In the genomic region with DNA sequence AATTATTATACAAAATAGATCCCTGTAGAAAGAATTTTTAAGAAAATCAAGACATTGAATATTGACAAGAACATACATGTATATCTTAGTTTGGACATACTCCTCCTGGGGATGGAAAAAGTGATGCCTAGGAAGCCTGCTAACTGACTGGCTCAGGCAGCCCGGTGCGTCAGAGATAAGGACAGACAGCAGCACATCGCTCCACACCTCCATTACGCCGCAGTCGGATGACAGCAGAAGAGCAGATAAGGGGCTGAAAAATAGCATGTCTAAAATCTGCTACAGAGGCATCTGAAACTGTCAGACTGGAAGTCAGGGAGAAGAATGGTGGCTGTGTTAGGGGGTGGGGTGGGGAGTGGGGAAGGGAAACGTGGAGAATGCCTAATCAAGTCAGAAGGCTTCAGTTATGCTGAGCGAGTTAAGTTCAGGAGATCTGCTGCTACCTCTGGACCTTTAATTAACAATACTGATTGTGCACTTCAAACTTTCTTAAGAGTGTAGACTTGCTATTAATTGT, we compare ENCODE assay signal across 18 mouse cellular contexts. TPM values are rescaled to one million over a fixed set of nuclear protein-coding genes. Genes with fewer than 3 reads are reported as not detected.
DNase-seq lines count a peak whose midpoint lies in the region; ATAC-seq and TF ChIP-seq lines count a peak whose summit lies in the region.
"Had no signal": no experiment of that assay in that cellular context is flagged by ENCODE, and none has a peak within 500 bp of the region (broad histone marks: within the 10 kb centered on the region; RNA-seq: fewer than 3 reads in every experiment).

No protein-coding gene starts in this region.

- ATAC-seq in midbrain, embryonic 13.5 days: 0 out of 2 replicates have a peak, but pooled peaks have one; percentile 24
- ATAC-seq in midbrain, postnatal 0 days (ENCODE audit: low FRiP score): no peak
- peak; percentile 96 for ATAC-seq in erythroid progenitor cell, adult 5-6 weeks (replicated peaks; ENCODE audit: low FRiP score, poor library complexity, severe bottlenecking)
- ATAC-seq in liver, embryonic 16.5 days (ENCODE audit: low read depth): peak; percentile 90
- ATAC-seq: inflammation-experienced regulatory T-cells, adult 6 months had no signal

- H3K36me3 ChIP-seq in midbrain, embryonic 13.5 days: no peaks in the 10 kb centered on the region
- peaks cover 6% of the 10 kb centered on the region; the same call in 1 of the 2 replicates for H3K36me3 ChIP-seq in midbrain, postnatal 0 days (ENCODE audit: insufficient read depth, low read length)
- no peaks in the 10 kb centered on the region for H3K36me3 ChIP-seq in liver, embryonic 16.5 days (ENCODE audit: control insufficient read depth, insufficient read depth)
- H3K36me3 ChIP-seq: midbrain, embryonic 12.5 days had no signal

- WGBS in midbrain, embryonic 13.5 days: 73% methylated on average over 8 of the region's 8 CpGs
- 65% methylated on average over 8 of the region's 8 CpGs for WGBS in midbrain, postnatal 0 days
- 25% methylated on average over 8 of the region's 8 CpGs for WGBS in liver, embryonic 16.5 days (ENCODE audit: insufficient replicate concordance)

- H3K4me2 ChIP-seq in midbrain, embryonic 13.5 days (replicated peaks): no peak overlapping the region
- H3K4me2 ChIP-seq in midbrain, postnatal 0 days (ENCODE audit: low read depth, low read length, poor library complexity, severe bottlenecking): no peak overlapping the region
- peak overlapping the region; percentile 33; the same call in 1 of the 2 replicates for H3K4me2 ChIP-seq in liver, embryonic 16.5 days (ENCODE audit: low read depth, low read length)
- H3K4me2 ChIP-seq: midbrain, embryonic 12.5 days; neural tube, embryonic 13.5 days had no signal

- H3K4me3 ChIP-seq in midbrain, embryonic 13.5 days (replicated peaks): no peak overlapping the region
- no peak overlapping the region for H3K4me3 ChIP-seq in midbrain, postnatal 0 days (ENCODE audit: low read depth, low read length)
- H3K4me3 ChIP-seq in liver, embryonic 16.5 days (ENCODE audit: low read depth, low read length): no peak overlapping the region
- H3K4me3 ChIP-seq: midbrain, embryonic 12.5 days; neural tube, embryonic 13.5 days had no signal

- H3K27me3 ChIP-seq in midbrain, embryonic 13.5 days: no peaks in the 10 kb centered on the region
- H3K27me3 ChIP-seq in midbrain, postnatal 0 days (ENCODE audit: insufficient read depth, low read length): no peaks in the 10 kb centered on the region
- H3K27me3 ChIP-seq in liver, embryonic 16.5 days (ENCODE audit: control insufficient read depth, insufficient read depth, low read depth, low read length): no peaks in the 10 kb centered on the region
- H3K27me3 ChIP-seq: midbrain, embryonic 12.5 days; neural tube, embryonic 13.5 days had no signal

- peak; percentile 21 to 35 for DNase-seq in heart, adult 18-20 months
- no peak for DNase-seq in heart, postnatal 4 days
- DNase-seq in midbrain, postnatal 0 days (ENCODE audit: low spot score): no peak
- DNase-seq in cerebellum, adult 11-12 months: no peak
- no peak for DNase-seq in gastrocnemius, postnatal 14 days
- DNase-seq: adrenal gland, postnatal 36 days; cerebellum, adult 2 months; layer of hippocampus, adult 9-11 months; left cerebral cortex, postnatal 4 days; retina, postnatal 1 day; thymus, adult 2 months had no signal

- intact Hi-C loops in gastrocnemius, postnatal 14 days (cut with DNase I; ENCODE audit: low total_unique reads): no loop called here

- no peak overlapping the region for H3K27ac ChIP-seq in midbrain, embryonic 13.5 days
- no peak overlapping the region for H3K27ac ChIP-seq in midbrain, postnatal 0 days (ENCODE audit: low read depth, low read length)
- H3K27ac ChIP-seq in liver, embryonic 16.5 days (ENCODE audit: low read length): no peak overlapping the region
- H3K27ac ChIP-seq: kidney, postnatal 0 days; midbrain, embryonic 12.5 days; neural tube, embryonic 13.5 days had no signal

- no peaks in the 10 kb centered on the region for H3K9me3 ChIP-seq in midbrain, embryonic 13.5 days
- no peaks in the 10 kb centered on the region for H3K9me3 ChIP-seq in midbrain, postnatal 0 days (ENCODE audit: low read length)
- no peaks in the 10 kb centered on the region for H3K9me3 ChIP-seq in liver, embryonic 16.5 days (replicated peaks; ENCODE audit: control insufficient read depth, low read length)
- H3K9me3 ChIP-seq: midbrain, embryonic 12.5 days; neural tube, embryonic 13.5 days had no signal

- H3K9ac ChIP-seq in midbrain, embryonic 13.5 days (replicated peaks): no peak overlapping the region
- no peak overlapping the region for H3K9ac ChIP-seq in midbrain, postnatal 0 days (replicated peaks; ENCODE audit: low read length, poor library complexity, severe bottlenecking)
- H3K9ac ChIP-seq in liver, embryonic 16.5 days (ENCODE audit: low read depth, low read length): no peak overlapping the region
- H3K9ac ChIP-seq: midbrain, embryonic 12.5 days; neural tube, embryonic 13.5 days had no signal

- no peaks in the 10 kb centered on the region for H3K4me1 ChIP-seq in midbrain, embryonic 13.5 days (replicated peaks)
- H3K4me1 ChIP-seq in midbrain, postnatal 0 days (ENCODE audit: insufficient read depth, low read length): no peaks in the 10 kb centered on the region
- H3K4me1 ChIP-seq in liver, embryonic 16.5 days (ENCODE audit: control insufficient read depth, low read depth, low read length): peaks cover 5% of the 10 kb centered on the region
- H3K4me1 ChIP-seq: midbrain, embryonic 12.5 days; neural tube, embryonic 13.5 days had no signal

- no peak for TF ChIP-seq CTCF in midbrain, postnatal 0 days (IDR thresholded peaks at IDR 0.05)

RNA-seq across cellular contexts. Expression of gene Ica1, which starts 22.5 kb away (rescaled TPM):
- 10 to 100 TPM; 12.1 to 12.6 TPM for total RNA-seq in heart, adult 18-20 months (2021)
- total RNA-seq in heart, postnatal 4 days (2021): 10 to 100 TPM; 15.2 to 15.4 TPM
- 36.9 and 37.2 TPM in 2 replicates for polyA plus RNA-seq in midbrain, embryonic 13.5 days (2015; fragmentation: Nextera tagmentation; extraction: Ambion mirVana)
- total RNA-seq in midbrain, postnatal 0 days (2014; rRNA removed): 57.4 and 66.6 TPM in 2 replicates
- polyA plus RNA-seq in midbrain, postnatal 0 days (2015; fragmentation: Nextera tagmentation; extraction: Ambion mirVana): 98.7 and 98.8 TPM in 2 replicates
- 11.9 and 21.8 TPM in 2 replicates for total RNA-seq in erythroid progenitor cell, adult 5-6 weeks (2015; ENCODE audit: low replicate concordance)
- total RNA-seq in erythroid progenitor cell, adult 5-6 weeks (2017; ENCODE audit: low replicate concordance): 4.4 and 8.9 TPM in 2 replicates
- polyA plus RNA-seq in liver, embryonic 16.5 days (2015; fragmentation: Nextera tagmentation; extraction: Ambion mirVana): 5.5 and 5.6 TPM in 2 replicates
- 1 to 10 TPM; 3.1 to 3.8 TPM for total RNA-seq in gastrocnemius, postnatal 14 days (2021)

Comparison
In these comparisons a context has a peak if more than half of its experiments do, and no peak if none do; other contexts are left out.
1. DNase-seq: peak in heart, adult 18-20 months (2 of 2); none in heart, postnatal 4 days (single experiment), midbrain, postnatal 0 days (single experiment), cerebellum, adult 11-12 months (single experiment) and gastrocnemius, postnatal 14 days (single experiment).